Mouse (Mus musculus) retina, postnatal 1 day (tissue): Measurements from ENCODE around the gene Blzf1.

Experiments used
- DNase-seq: peaks from one replicate; pipeline ENCODE4 v3.0.0-alpha.2; 2012

Blzf1 gene

GRCm38 (mm10) chr1:164292040-164292439, 15.2 kb downstream of the Blzf1 start:
- DNase-seq: no peak

- peak; percentile 52 for DNase-seq
Observed at GRCm38 (mm10) chr1:164287406-164287805, 19.9 kb downstream of the Blzf1 start.

- no peak for DNase-seq
Observed at GRCm38 (mm10) chr1:164284007-164284406, 23.3 kb downstream of the Blzf1 start.

- no peak for DNase-seq
Observed at GRCm38 (mm10) chr1:164279332-164279731, 28.0 kb downstream of the Blzf1 start.

- no peak for DNase-seq
Observed at GRCm38 (mm10) chr1:164276552-164276951, 30.7 kb downstream of the Blzf1 start.

GRCm38 (mm10) chr1:164275455-164275954, 31.8 kb downstream of the Blzf1 start, which contains the start of gene Ccdc181:
Gene Ccdc181 (plus strand): TSS chr1:164275585.
- DNase-seq: peak; percentile 97

- DNase-seq: no peak
Observed at GRCm38 (mm10) chr1:164273659-164274058, 33.6 kb downstream of the Blzf1 start.

GRCm38 (mm10) chr1:164270941-164271340, 36.3 kb downstream of the Blzf1 start:
- no peak for DNase-seq

- no peak for DNase-seq
Observed at GRCm38 (mm10) chr1:164261553-164261952, 45.7 kb downstream of the Blzf1 start.

GRCm38 (mm10) chr1:164260171-164261028, 46.9 kb downstream of the Blzf1 start:
- DNase-seq: no peak

GRCm38 (mm10) chr1:164254836-164255235, 52.5 kb downstream of the Blzf1 start:
- DNase-seq: no peak

GRCm38 (mm10) chr1:164252551-164252950, 54.7 kb downstream of the Blzf1 start:
- no peak for DNase-seq

- DNase-seq: no peak
Observed at GRCm38 (mm10) chr1:164251438-164251837, 55.9 kb downstream of the Blzf1 start.

- no peak for DNase-seq
Observed at GRCm38 (mm10) chr1:164250391-164251150, 56.7 kb downstream of the Blzf1 start.

GRCm38 (mm10) chr1:164249332-164249711, 58.0 kb downstream of the Blzf1 start:
- DNase-seq: no peak

- DNase-seq: peak; percentile 98
Observed at GRCm38 (mm10) chr1:164248465-164249331, 58.6 kb downstream of the Blzf1 start, which contains the start of gene Slc19a2. Gene Slc19a2 (plus strand): TSS chr1:164249046.

- peak; percentile 20 for DNase-seq
Observed at GRCm38 (mm10) chr1:164247971-164248370, 59.3 kb downstream of the Blzf1 start.

- DNase-seq: no peak
Observed at GRCm38 (mm10) chr1:164247442-164247841, 59.8 kb downstream of the Blzf1 start.

- DNase-seq: no peak
Observed at GRCm38 (mm10) chr1:164242809-164243208, 64.5 kb downstream of the Blzf1 start.

- no peak for DNase-seq
Observed at GRCm38 (mm10) chr1:164241494-164241893, 65.8 kb downstream of the Blzf1 start.
